Mouse (Mus musculus): Measurements from ENCODE around the gene Pdia4. TPM values are rescaled to one million over a fixed set of nuclear protein-coding genes. Genes with fewer than 3 reads are reported as not detected.

Gene Pdia4
- polyA plus RNA-seq, 1 experiment from 2014 or later, result 131 TPM

GRCm38 (mm10) chr6:47830104-47831078 lies 17.2 kb upstream of the Pdia4 start, which contains the start of gene Zfp786:
Zfp786 (minus strand) TSS chr6:47830867.
- peak; percentile 92 for ATAC-seq (replicated peaks; ENCODE audit: insufficient number of reproducible peaks, insufficient read depth, low FRiP score, low read depth)
- 2% methylated on average over 64 of the region's 64 CpGs for WGBS
- Histone ChIP-seq H3K9ac (peak within 1 kb of the TSS; percentile 85), H3K4me1 (replicated peaks) (peaks cover 8% of the 10 kb centered on the region), H3K27ac (peak within 1 kb of the TSS; percentile 64), H3K4me2 (peak within 1 kb of the TSS; percentile 77), H3K4me3 (peak within 1 kb of the TSS; percentile 84), H3K9me3 (replicated peaks) (no peaks in the 10 kb centered on the region), H3K36me3 (no peaks in the 10 kb centered on the region), H3K27me3 (no peaks in the 10 kb centered on the region)

- Histone ChIP-seq H3K27ac (no peak overlapping the region), H3K4me2 (no peak overlapping the region), H3K4me1 (replicated peaks) (peaks cover 8% of the 10 kb centered on the region), H3K4me3 (no peak overlapping the region), H3K27me3 (no peaks in the 10 kb centered on the region), H3K9ac (no peak overlapping the region), H3K36me3 (no peaks in the 10 kb centered on the region), H3K9me3 (replicated peaks) (no peaks in the 10 kb centered on the region)
- no peak for ATAC-seq (replicated peaks; ENCODE audit: insufficient number of reproducible peaks, insufficient read depth, low FRiP score, low read depth)
- 19% methylated on average over 1 of the region's 1 CpGs for WGBS
These were observed 15.7 kb upstream of the Pdia4 start for GRCm38 (mm10) chr6:47828950-47829349.

GRCm38 (mm10) chr6:47827462-47827861 lies 14.2 kb upstream of the Pdia4 start:
- Histone ChIP-seq H3K36me3 (no peaks in the 10 kb centered on the region), H3K27me3 (no peaks in the 10 kb centered on the region), H3K4me2 (no peak overlapping the region), H3K9ac (no peak overlapping the region), H3K4me1 (replicated peaks) (peaks cover 8% of the 10 kb centered on the region), H3K9me3 (replicated peaks) (no peaks in the 10 kb centered on the region), H3K4me3 (no peak overlapping the region), H3K27ac (no peak overlapping the region)
- no peak for ATAC-seq (replicated peaks; ENCODE audit: insufficient number of reproducible peaks, insufficient read depth, low FRiP score, low read depth)
- 91% methylated on average over 4 of the region's 4 CpGs for WGBS

- WGBS, result 60% methylated on average over 2 of the region's 2 CpGs
- H3K36me3 ChIP-seq, result no peaks in the 10 kb centered on the region; the same call in 1 of the 2 replicates
- no peak overlapping the region for H3K4me3 ChIP-seq
- no peaks in the 10 kb centered on the region for H3K4me1 ChIP-seq (replicated peaks)
- no peak overlapping the region for H3K27ac ChIP-seq
- H3K4me2 ChIP-seq, result no peak overlapping the region
- no peaks in the 10 kb centered on the region for H3K9me3 ChIP-seq (replicated peaks)
- ATAC-seq (replicated peaks; ENCODE audit: insufficient number of reproducible peaks, insufficient read depth, low FRiP score, low read depth), result no peak
- H3K27me3 ChIP-seq, result no peaks in the 10 kb centered on the region
- no peak overlapping the region for H3K9ac ChIP-seq
These were observed 11.0 kb upstream of the Pdia4 start for GRCm38 (mm10) chr6:47824241-47824640.

GRCm38 (mm10) chr6:47821776-47822175 lies 8.5 kb upstream of the Pdia4 start:
- Histone ChIP-seq H3K9ac (no peak overlapping the region), H3K27me3 (no peaks in the 10 kb centered on the region), H3K27ac (no peak overlapping the region), H3K36me3 (no peaks in the 10 kb centered on the region; the same call in 1 of the 2 replicates), H3K4me1 (replicated peaks) (no peaks in the 10 kb centered on the region), H3K9me3 (replicated peaks) (no peaks in the 10 kb centered on the region), H3K4me3 (no peak overlapping the region), H3K4me2 (no peak overlapping the region)
- ATAC-seq (replicated peaks; ENCODE audit: insufficient number of reproducible peaks, insufficient read depth, low FRiP score, low read depth), result no peak
- 86% methylated on average over 6 of the region's 6 CpGs for WGBS

- Histone ChIP-seq H3K9ac (no peak overlapping the region), H3K27ac (no peak overlapping the region), H3K27me3 (no peaks in the 10 kb centered on the region), H3K4me2 (no peak overlapping the region), H3K36me3 (no peaks in the 10 kb centered on the region; the same call in 1 of the 2 replicates), H3K4me3 (no peak overlapping the region), H3K4me1 (replicated peaks) (no peaks in the 10 kb centered on the region), H3K9me3 (replicated peaks) (no peaks in the 10 kb centered on the region)
- 85% methylated on average over 5 of the region's 5 CpGs for WGBS
- ATAC-seq (replicated peaks; ENCODE audit: insufficient number of reproducible peaks, insufficient read depth, low FRiP score, low read depth), result no peak
These were observed 8.0 kb upstream of the Pdia4 start for GRCm38 (mm10) chr6:47821236-47821635.

GRCm38 (mm10) chr6:47819626-47820325 lies 6.5 kb upstream of the Pdia4 start:
- H3K27ac ChIP-seq, result no peak overlapping the region
- H3K4me2 ChIP-seq, result no peak overlapping the region
- no peak overlapping the region for H3K9ac ChIP-seq
- no peaks in the 10 kb centered on the region for H3K4me1 ChIP-seq (replicated peaks)
- no peaks in the 10 kb centered on the region for H3K27me3 ChIP-seq
- no peaks in the 10 kb centered on the region; the same call in 1 of the 2 replicates for H3K36me3 ChIP-seq
- no peaks in the 10 kb centered on the region for H3K9me3 ChIP-seq (replicated peaks)
- no peak overlapping the region for H3K4me3 ChIP-seq
- WGBS, result 86% methylated on average over 23 of the region's 23 CpGs
- no peak for ATAC-seq (replicated peaks; ENCODE audit: insufficient number of reproducible peaks, insufficient read depth, low FRiP score, low read depth)

GRCm38 (mm10) chr6:47818721-47819120 lies 5.5 kb upstream of the Pdia4 start:
- Histone ChIP-seq H3K4me1 (replicated peaks) (0 out of 2 replicates have a peak, but pooled peaks cover 3% of the 10 kb centered on the region), H3K27ac (no peak overlapping the region), H3K9ac (no peak overlapping the region), H3K36me3 (no peaks in the 10 kb centered on the region; the same call in 1 of the 2 replicates), H3K4me3 (no peak overlapping the region), H3K27me3 (no peaks in the 10 kb centered on the region), H3K4me2 (no peak overlapping the region), H3K9me3 (replicated peaks) (no peaks in the 10 kb centered on the region)
- no peak for ATAC-seq (replicated peaks; ENCODE audit: insufficient number of reproducible peaks, insufficient read depth, low FRiP score, low read depth)
- 84% methylated on average over 8 of the region's 8 CpGs for WGBS

GRCm38 (mm10) chr6:47816151-47816550 lies 2.9 kb upstream of the Pdia4 start:
- no peaks in the 10 kb centered on the region for H3K27me3 ChIP-seq
- H3K9me3 ChIP-seq (replicated peaks), result no peaks in the 10 kb centered on the region
- no peak overlapping the region for H3K9ac ChIP-seq
- H3K4me2 ChIP-seq, result no peak overlapping the region
- 90% methylated on average over 1 of the region's 1 CpGs for WGBS
- H3K4me3 ChIP-seq, result no peak overlapping the region
- peaks cover 14% of the 10 kb centered on the region for H3K4me1 ChIP-seq (replicated peaks)
- H3K27ac ChIP-seq, result no peak overlapping the region
- ATAC-seq (replicated peaks; ENCODE audit: insufficient number of reproducible peaks, insufficient read depth, low FRiP score, low read depth), result no peak
- no peaks in the 10 kb centered on the region; the same call in 1 of the 2 replicates for H3K36me3 ChIP-seq

GRCm38 (mm10) chr6:47812271-47812915 lies 837 bp downstream of the Pdia4 start:
- peak overlapping the region; percentile 80 for H3K9ac ChIP-seq
- peak overlapping the region; percentile 65 for H3K4me2 ChIP-seq
- ATAC-seq (replicated peaks; ENCODE audit: insufficient number of reproducible peaks, insufficient read depth, low FRiP score, low read depth), result no peak
- H3K36me3 ChIP-seq, result no peaks in the 10 kb centered on the region
- peak overlapping the region; percentile 73 for H3K4me3 ChIP-seq
- H3K27ac ChIP-seq, result peak overlapping the region; percentile 93
- H3K27me3 ChIP-seq, result no peaks in the 10 kb centered on the region
- WGBS, result under 1% methylated on average over 17 of the region's 17 CpGs
- peaks cover 25% of the 10 kb centered on the region for H3K4me1 ChIP-seq (replicated peaks)
- H3K9me3 ChIP-seq (replicated peaks), result no peaks in the 10 kb centered on the region

GRCm38 (mm10) chr6:47811324-47811723 lies 1.9 kb downstream of the Pdia4 start:
- no peak overlapping the region; the same call in 1 of the 2 replicates for H3K9ac ChIP-seq
- peaks cover 7% of the 10 kb centered on the region for H3K36me3 ChIP-seq
- H3K9me3 ChIP-seq (replicated peaks), result no peaks in the 10 kb centered on the region
- H3K4me1 ChIP-seq (replicated peaks), result peaks cover 25% of the 10 kb centered on the region
- H3K4me3 ChIP-seq, result peak overlapping the region; percentile 73
- no peak for ATAC-seq (replicated peaks; ENCODE audit: insufficient number of reproducible peaks, insufficient read depth, low FRiP score, low read depth)
- H3K4me2 ChIP-seq, result peak overlapping the region; percentile 65
- no peaks in the 10 kb centered on the region for H3K27me3 ChIP-seq
- 48% methylated on average over 5 of the region's 5 CpGs for WGBS
- H3K27ac ChIP-seq, result no peak overlapping the region
